Mouse (Mus musculus) lung, postnatal 0 days (tissue): ENCODE measurements at regions not wholly inside any gene's neighbourhood (a gene's known extent, or its start where the extent isn't known, plus 50 kb on each side); places are given as distances from the start of the nearest gene placed in this dataset.

Source experiments
- CTCF ChIP-seq: IDR thresholded peaks from 2 replicates; pipeline ENCODE4 v1.5.1; 2016; ENCODE audit warnings: antibody characterized with exemption, mild to moderate bottlenecking
- EP300 ChIP-seq: IDR thresholded peaks from 2 replicates; pipeline ENCODE4 v1.6.1; 2016; ENCODE audit warnings: antibody characterized with exemption, mild to moderate bottlenecking, control low read depth

GRCm38 (mm10) chr8:36341965-36342364 lies 576.4 kb downstream of the Gm19410 start:
- no peak for TF ChIP-seq CTCF
- no peak for TF ChIP-seq EP300
